Mouse (Mus musculus) hindbrain, embryonic 15.5 days (tissue): ENCODE results near the gene Myo3b. TPM values are rescaled to one million over a fixed set of nuclear protein-coding genes. Genes with fewer than 3 reads are reported as not detected.
A peak's percentile ranks its signal among the peaks of the same experiment; 100 is the strongest.

ENCODE experiments used
- ATAC-seq: fragments of 200-750 bp; cut with Nextera tagmentation; 2 replicates; pipeline ENCODE4 v1.8.0; 2017; ENCODE audit warnings: low read depth, moderate number of reproducible peaks, moderate TSS enrichment; ENCODE audit not compliant: low FRiP score
- H3K27ac ChIP-seq: fragments of 300-500 bp; sonication (generic); replicated peaks from 2 replicates; pipeline ENCODE4 v1.5.1; 2015; ENCODE audit warnings: mild to moderate bottlenecking, inconsistent platforms
- H3K27me3 ChIP-seq: fragments of 300-500 bp; sonication (generic); 2 replicates; pipeline ENCODE4 v1.6.1; 2015; ENCODE audit warnings: control low read depth, inconsistent platforms
- H3K36me3 ChIP-seq: fragments of 300-500 bp; sonication (generic); 2 replicates; pipeline ENCODE4 v1.6.1; 2015; ENCODE audit warnings: control low read depth, inconsistent platforms
- H3K4me1 ChIP-seq: fragments of 300-500 bp; sonication (generic); replicated peaks from 2 replicates; pipeline ENCODE4 v1.6.1; 2015; ENCODE audit warnings: control low read depth, inconsistent platforms
- H3K4me2 ChIP-seq: fragments of 300-500 bp; sonication (generic); 2 replicates; pipeline ENCODE4 v1.6.1; 2015; ENCODE audit warnings: moderate library complexity, mild to moderate bottlenecking, inconsistent platforms
- H3K4me3 ChIP-seq: fragments of 300-500 bp; sonication (generic); 2 replicates; pipeline ENCODE4 v1.5.1; 2015; ENCODE audit warnings: mild to moderate bottlenecking, inconsistent platforms
- H3K9ac ChIP-seq: fragments of 300-500 bp; sonication (generic); 2 replicates; pipeline ENCODE4 v1.6.1; 2015; ENCODE audit warnings: inconsistent platforms
- H3K9me3 ChIP-seq: fragments of 300-500 bp; sonication (generic); 2 replicates; pipeline ENCODE4 v1.6.1; 2016; ENCODE audit warnings: control low read depth, inconsistent platforms
- WGBS: fragments of 180-500 bp; shearing (Covaris S2); methylation state at CpG from one replicate; pipeline ENCODE4 v1.1.7; 2015; 5-methylcytosine and 5-hydroxymethylcytosine counted together
- polyA plus RNA-seq: library from polyadenylated mRNA; unstranded; fragments of >200 nt; fragmentation: Nextera tagmentation; extraction: Ambion mirVana; gene quantifications from 2 replicates; pipeline ENCODE4 v1.2.1, GENCODE M21; 2015

Myo3b gene
- polyA plus RNA-seq, 1 experiment from 2014 or later: 0.26 TPM

- no peak overlapping the region for H3K4me2 ChIP-seq
- peaks cover 11% of the 10 kb centered on the region for H3K4me1 ChIP-seq
- no peaks in the 10 kb centered on the region for H3K9me3 ChIP-seq
- no peaks in the 10 kb centered on the region for H3K27me3 ChIP-seq
- no peak for ATAC-seq
- 40% methylated on average over 6 of the region's 6 CpGs for WGBS
- no peak overlapping the region for H3K4me3 ChIP-seq
- peak overlapping the region; percentile 10; the same call in 1 of the 2 replicates for H3K27ac ChIP-seq
- no peak overlapping the region for H3K9ac ChIP-seq
- H3K36me3 ChIP-seq: no peaks in the 10 kb centered on the region
These were observed 27.6 kb downstream of the Myo3b start for GRCm38 (mm10) chr2:70066338-70067022.

- H3K9ac ChIP-seq: no peak overlapping the region
- no peak overlapping the region for H3K27ac ChIP-seq
- no peaks in the 10 kb centered on the region for H3K36me3 ChIP-seq
- no peaks in the 10 kb centered on the region for H3K27me3 ChIP-seq
- H3K4me1 ChIP-seq: peaks cover 9% of the 10 kb centered on the region; the same call in 1 of the 2 replicates
- no peak for ATAC-seq
- H3K4me3 ChIP-seq: no peak overlapping the region
- 84% methylated on average over 5 of the region's 5 CpGs for WGBS
- H3K9me3 ChIP-seq: no peaks in the 10 kb centered on the region
- no peak overlapping the region for H3K4me2 ChIP-seq
These were observed 30.9 kb downstream of the Myo3b start for GRCm38 (mm10) chr2:70069861-70070260.

DNA sequence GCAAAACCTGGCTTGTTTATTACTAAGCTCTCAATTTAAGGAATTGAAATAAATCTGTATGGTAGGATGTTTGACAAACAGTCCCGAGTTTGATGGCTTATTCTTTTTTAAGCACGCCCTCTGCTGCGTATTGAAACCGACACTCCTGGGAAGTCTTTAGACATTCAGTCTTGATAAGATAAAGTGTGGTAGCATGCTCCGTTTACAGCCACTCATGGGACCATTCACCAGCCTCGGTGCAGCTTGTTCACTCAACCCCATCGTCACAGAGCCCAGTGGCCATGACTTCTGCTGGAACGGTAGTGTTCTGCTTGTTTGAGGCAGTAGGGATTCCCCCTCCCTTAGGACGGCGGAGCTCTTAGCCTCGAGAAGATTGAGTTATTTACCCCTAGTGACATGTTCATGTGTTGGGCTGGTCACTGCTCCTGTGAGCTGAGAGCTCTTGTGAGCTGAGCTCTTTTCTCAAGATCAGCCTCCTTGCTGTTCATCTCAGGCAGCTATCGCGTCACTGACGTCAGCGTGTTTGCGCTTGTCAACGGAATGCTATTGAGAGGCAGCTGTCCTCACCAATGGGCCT lies 44.6 kb downstream of the Myo3b start:
- no peaks in the 10 kb centered on the region for H3K27me3 ChIP-seq
- no peaks in the 10 kb centered on the region for H3K9me3 ChIP-seq
- WGBS: 73% methylated on average over 17 of the region's 17 CpGs
- no peaks in the 10 kb centered on the region for H3K4me1 ChIP-seq
- no peak overlapping the region for H3K27ac ChIP-seq
- H3K36me3 ChIP-seq: no peaks in the 10 kb centered on the region
- no peak for ATAC-seq
- no peak overlapping the region for H3K4me3 ChIP-seq
- no peak overlapping the region for H3K4me2 ChIP-seq
- H3K9ac ChIP-seq: no peak overlapping the region

- Histone ChIP-seq H3K9ac (no peak overlapping the region), H3K27me3 (no peaks in the 10 kb centered on the region), H3K4me1 (peaks cover 1% of the 10 kb centered on the region; the same call in 1 of the 2 replicates), H3K27ac (no peak overlapping the region), H3K9me3 (no peaks in the 10 kb centered on the region), H3K4me2 (no peak overlapping the region), H3K4me3 (no peak overlapping the region), H3K36me3 (no peaks in the 10 kb centered on the region)
- no peak for ATAC-seq
- 69% methylated on average over 2 of the region's 2 CpGs for WGBS
These were observed 52.3 kb downstream of the Myo3b start for GRCm38 (mm10) chr2:70091261-70091660.

- Histone ChIP-seq H3K9ac (no peak overlapping the region), H3K4me1 (peaks cover 8% of the 10 kb centered on the region; the same call in 1 of the 2 replicates), H3K4me2 (no peak overlapping the region), H3K36me3 (no peaks in the 10 kb centered on the region), H3K4me3 (no peak overlapping the region), H3K27ac (no peak overlapping the region), H3K27me3 (no peaks in the 10 kb centered on the region), H3K9me3 (no peaks in the 10 kb centered on the region)
- 65% methylated on average over 10 of the region's 10 CpGs for WGBS
- no peak for ATAC-seq
These were observed 53.0 kb downstream of the Myo3b start for GRCm38 (mm10) chr2:70091801-70092522.

- no peak overlapping the region for H3K9ac ChIP-seq
- H3K36me3 ChIP-seq: no peaks in the 10 kb centered on the region
- no peak for ATAC-seq
- H3K27me3 ChIP-seq: no peaks in the 10 kb centered on the region
- no peak overlapping the region for H3K4me2 ChIP-seq
- no peak overlapping the region for H3K4me3 ChIP-seq
- H3K4me1 ChIP-seq: peaks cover 12% of the 10 kb centered on the region
- no peaks in the 10 kb centered on the region for H3K9me3 ChIP-seq
- H3K27ac ChIP-seq: no peak overlapping the region
- WGBS: 34% methylated on average over 3 of the region's 3 CpGs
These were observed 53.7 kb downstream of the Myo3b start for GRCm38 (mm10) chr2:70092665-70093064.

GRCm38 (mm10) chr2:70094446-70094845 lies 55.5 kb downstream of the Myo3b start:
- Histone ChIP-seq H3K36me3 (no peaks in the 10 kb centered on the region), H3K9ac (no peak overlapping the region), H3K9me3 (no peaks in the 10 kb centered on the region), H3K4me2 (no peak overlapping the region), H3K4me3 (no peak overlapping the region), H3K27me3 (no peaks in the 10 kb centered on the region), H3K4me1 (peaks cover 17% of the 10 kb centered on the region), H3K27ac (no peak overlapping the region)
- WGBS: 87% methylated on average over 5 of the region's 5 CpGs
- ATAC-seq: no peak

- WGBS: 64% methylated on average over 15 of the region's 15 CpGs
- peak; percentile 79 for ATAC-seq
- H3K36me3 ChIP-seq: no peaks in the 10 kb centered on the region
- H3K4me3 ChIP-seq: no peak overlapping the region
- peak overlapping the region; percentile 69 for H3K27ac ChIP-seq
- no peaks in the 10 kb centered on the region for H3K9me3 ChIP-seq
- H3K4me2 ChIP-seq: no peak overlapping the region
- H3K4me1 ChIP-seq: peaks cover 20% of the 10 kb centered on the region
- no peak overlapping the region for H3K9ac ChIP-seq
- no peaks in the 10 kb centered on the region for H3K27me3 ChIP-seq
These were observed 58.5 kb downstream of the Myo3b start for GRCm38 (mm10) chr2:70097229-70098095.

GRCm38 (mm10) chr2:70099459-70099858 lies 60.5 kb downstream of the Myo3b start:
- Histone ChIP-seq H3K27ac (no peak overlapping the region), H3K4me2 (no peak overlapping the region), H3K36me3 (no peaks in the 10 kb centered on the region), H3K9ac (no peak overlapping the region), H3K4me3 (no peak overlapping the region), H3K27me3 (no peaks in the 10 kb centered on the region), H3K4me1 (peaks cover 20% of the 10 kb centered on the region), H3K9me3 (no peaks in the 10 kb centered on the region)
- no peak for ATAC-seq
- WGBS: 88% methylated on average over 4 of the region's 4 CpGs

DNA sequence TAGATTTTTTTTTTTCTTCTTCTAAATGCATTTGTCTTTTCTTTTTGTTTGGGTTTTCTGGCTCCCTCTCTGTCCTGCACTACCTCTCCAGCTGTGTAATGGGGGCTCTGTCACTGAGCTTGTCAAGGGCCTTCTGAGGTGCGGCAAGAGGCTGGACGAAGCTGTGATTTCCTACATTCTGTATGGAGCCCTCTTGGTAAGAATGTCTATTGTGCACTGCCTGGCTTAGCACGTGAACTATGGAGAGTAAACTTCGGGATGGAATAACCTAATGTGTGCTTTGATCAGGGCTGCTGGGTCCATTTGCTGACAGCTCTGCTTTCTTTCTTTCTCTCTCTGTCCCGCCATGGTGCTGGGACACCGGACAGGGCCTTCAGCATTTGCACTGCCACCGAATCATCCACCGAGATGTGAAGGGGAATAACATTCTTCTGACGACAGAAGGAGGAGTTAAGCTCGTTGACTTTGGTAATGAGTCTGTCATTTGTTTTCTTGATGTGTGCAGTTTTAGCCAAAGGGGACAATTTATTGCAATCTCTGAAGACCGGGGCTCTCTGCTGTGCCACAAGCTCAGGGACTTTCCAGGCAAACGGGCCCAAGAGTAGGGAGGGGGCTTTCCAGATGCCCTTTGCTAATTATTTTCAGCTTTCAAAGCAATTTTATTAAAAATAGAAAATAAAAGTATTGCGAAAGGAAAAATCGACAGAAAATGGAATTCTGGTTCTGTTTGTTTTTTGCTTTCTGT lies 66.5 kb downstream of the Myo3b start:
- 34% methylated on average over 14 of the region's 14 CpGs for WGBS
- H3K36me3 ChIP-seq: no peaks in the 10 kb centered on the region
- no peak overlapping the region for H3K9ac ChIP-seq
- H3K4me2 ChIP-seq: no peak overlapping the region
- 0 out of 2 replicates have a peak, but pooled peaks have one; percentile 15 for ATAC-seq
- H3K4me1 ChIP-seq: peaks cover 7% of the 10 kb centered on the region; the same call in 1 of the 2 replicates
- peak overlapping the region; percentile 45; the same call in 1 of the 2 replicates for H3K27ac ChIP-seq
- no peaks in the 10 kb centered on the region for H3K27me3 ChIP-seq
- H3K4me3 ChIP-seq: no peak overlapping the region
- no peaks in the 10 kb centered on the region for H3K9me3 ChIP-seq

- ATAC-seq: no peak
- Histone ChIP-seq H3K36me3 (no peaks in the 10 kb centered on the region), H3K4me1 (peaks cover 16% of the 10 kb centered on the region), H3K9ac (no peak overlapping the region), H3K4me2 (no peak overlapping the region), H3K27ac (no peak overlapping the region), H3K4me3 (no peak overlapping the region), H3K27me3 (no peaks in the 10 kb centered on the region), H3K9me3 (no peaks in the 10 kb centered on the region)
- 64% methylated on average over 7 of the region's 7 CpGs for WGBS
These were observed 70.1 kb downstream of the Myo3b start for GRCm38 (mm10) chr2:70109010-70109409.
